Mouse (Mus musculus): Measurements from ENCODE around the gene Synj2bp.
"Not testable (repeated sequence)": the region's sequence is repeated elsewhere in the genome, so short reads cannot be mapped to it uniquely, and the experiment has no call there.

Gene Synj2bp

GRCm38 (mm10) chr12:81532316-81533028 lies at the start of gene Synj2bp, which contains the start of gene Gm20498:
Gene Synj2bp, minus strand, starts transcription at chr12:81532911.
Gene Gm20498, minus strand, starts transcription at chr12:81532905.
- peak; percentile 67 for DNase-seq (ENCODE audit: low spot score)

- DNase-seq (ENCODE audit: low spot score), result no peak
Measured at GRCm38 (mm10) chr12:81568374-81568773, 35.7 kb upstream of the Synj2bp start, which contains the start of gene Adam21. Gene Adam21, minus strand, starts transcription at chr12:81568474.

GRCm38 (mm10) chr12:81567931-81568330 lies 35.2 kb upstream of the Synj2bp start:
- DNase-seq (ENCODE audit: low spot score), result no peak

- DNase-seq (ENCODE audit: low spot score), result no peak
Measured at GRCm38 (mm10) chr12:81564173-81564572, 31.5 kb upstream of the Synj2bp start.

- no peak for DNase-seq (ENCODE audit: low spot score)
Measured at GRCm38 (mm10) chr12:81549286-81549685, 16.6 kb upstream of the Synj2bp start.

GRCm38 (mm10) chr12:81547163-81547562 lies 14.5 kb upstream of the Synj2bp start:
- no peak for DNase-seq (ENCODE audit: low spot score)

- no peak for DNase-seq (ENCODE audit: low spot score)
Measured at GRCm38 (mm10) chr12:81533029-81533419, 313 bp upstream of the Synj2bp start.

- DNase-seq (ENCODE audit: low spot score), result not testable (repeated sequence)
Measured at GRCm38 (mm10) chr12:81530587-81530986, 2.1 kb downstream of the Synj2bp start.

- DNase-seq (ENCODE audit: low spot score), result not testable (repeated sequence)
Measured at GRCm38 (mm10) chr12:81496906-81497305, 35.8 kb downstream of the Synj2bp start.

GRCm38 (mm10) chr12:81490491-81490890 lies 42.2 kb downstream of the Synj2bp start:
- DNase-seq (ENCODE audit: low spot score), result no peak

- DNase-seq (ENCODE audit: low spot score), result no peak
Measured at GRCm38 (mm10) chr12:81485311-81485710, 47.4 kb downstream of the Synj2bp start.

GRCm38 (mm10) chr12:81484727-81485191 lies 48.0 kb downstream of the Synj2bp start, which contains the start of gene Cox16:
Gene Cox16, minus strand, starts transcription at chr12:81485127.
- peak; percentile 75 for DNase-seq (ENCODE audit: low spot score)

- no peak for DNase-seq (ENCODE audit: low spot score)
Measured at GRCm38 (mm10) chr12:81484212-81484611, 48.5 kb downstream of the Synj2bp start.

GRCm38 (mm10) chr12:81483656-81484055 lies 49.1 kb downstream of the Synj2bp start:
- no peak for DNase-seq (ENCODE audit: low spot score)

- not testable (repeated sequence) for DNase-seq (ENCODE audit: low spot score)
Measured at GRCm38 (mm10) chr12:81459051-81459450, 73.7 kb downstream of the Synj2bp start.

Data from ovary, postnatal 14 days (tissue).